Mouse (Mus musculus) MEL (cell line): ENCODE measurements around the gene Mrpl32. TPM values are rescaled to one million over a fixed set of nuclear protein-coding genes. Genes with fewer than 3 reads are reported as not detected.

ENCODE experiments used
- DNase-seq: peaks from one replicate; pipeline ENCODE4 v3.0.0; 2011; ENCODE audit warnings: low read depth, low spot score
- H3K27ac ChIP-seq: 2 replicates; pipeline ENCODE4 v1.5.1; 2012; ENCODE audit warnings: low read depth, mild to moderate bottlenecking, control low read depth, low read length, moderate library complexity; ENCODE audit not compliant: control insufficient read depth
- H3K27me3 ChIP-seq, 2 experiments: fragments of 150-350 bp in 1 of 2; sonication (generic) in 1 of 2; 2 replicates each; pipeline ENCODE4 v1.6.1; 2012; ENCODE audit warnings: low read length in 2 of 2, mild to moderate bottlenecking in 2 of 2, improper control_type of control experiment in 1 of 2, moderate library complexity in 1 of 2; ENCODE audit not compliant: insufficient read depth in 2 of 2, control insufficient read depth in 1 of 2
- H3K36me3 ChIP-seq, 2 experiments: 2 replicates each; pipeline ENCODE4 v1.6.1; 2012 to 2014; ENCODE audit warnings: low read length in 2 of 2, improper control_type of control experiment in 1 of 2, inconsistent platforms in 1 of 2, mild to moderate bottlenecking in 1 of 2; ENCODE audit not compliant: insufficient read depth in 2 of 2, control insufficient read depth in 1 of 2
- H3K4me1 ChIP-seq, 2 experiments: fragments of 150-350 bp in 1 of 2; sonication (generic) in 1 of 2; 2 replicates each; pipeline ENCODE4 v1.6.1; 2012; ENCODE audit warnings: low read length in 2 of 2, improper control_type of control experiment in 1 of 2, mild to moderate bottlenecking in 1 of 2; ENCODE audit not compliant: insufficient read depth in 2 of 2, control insufficient read depth in 1 of 2
- H3K4me3 ChIP-seq, 2 experiments: fragments of 150-350 bp in 1 of 2; sonication (generic) in 1 of 2; 2 replicates each; pipeline ENCODE4 v1.5.1; 2012; ENCODE audit warnings: low read depth in 2 of 2, low read length in 2 of 2, mild to moderate bottlenecking in 2 of 2, moderate library complexity in 2 of 2, control low read depth in 1 of 2, improper control_type of control experiment in 1 of 2; ENCODE audit not compliant: control insufficient read depth in 1 of 2, insufficient read depth in 1 of 2
- H3K79me2 ChIP-seq: 2 replicates; pipeline ENCODE4 v1.6.1; 2012; ENCODE audit warnings: mild to moderate bottlenecking, low read length, moderate library complexity; ENCODE audit not compliant: control insufficient read depth, poor library complexity, insufficient read depth
- H3K9ac ChIP-seq: 2 replicates; pipeline ENCODE4 v1.6.1; 2012; ENCODE audit warnings: low read depth, mild to moderate bottlenecking, control low read depth, low read length, moderate library complexity; ENCODE audit not compliant: control insufficient read depth, poor library complexity, severe bottlenecking
- H3K9me3 ChIP-seq: fragments of 150-350 bp; sonication (generic); replicated peaks from 2 replicates; pipeline ENCODE4 v1.6.1; 2012; ENCODE audit warnings: mild to moderate bottlenecking, low read length, improper control_type of control experiment, moderate library complexity; ENCODE audit not compliant: insufficient read depth
- BHLHE40 ChIP-seq: IDR thresholded peaks from 2 replicates; pipeline ENCODE4 v1.6.1; 2012; ENCODE audit warnings: low read depth, mild to moderate bottlenecking, inconsistent platforms, low read length, improper control_type of control experiment, borderline replicate concordance
- CHD2 ChIP-seq: IDR thresholded peaks from 2 replicates; pipeline ENCODE4 v1.6.1; 2011; ENCODE audit warnings: low read length, improper control_type of control experiment
- CTCF ChIP-seq, 3 experiments: IDR thresholded peaks in 2 of 3; conservative IDR thresholded peaks in 1 of 3; 2 replicates each; pipeline ENCODE4 v1.5.1; 2011 to 2012; ENCODE audit warnings: low read length in 3 of 3, low read depth in 2 of 3, mild to moderate bottlenecking in 2 of 3, improper control_type of control experiment in 1 of 3, inconsistent platforms in 1 of 3, mixed read lengths in 1 of 3, moderate library complexity in 1 of 3; ENCODE audit not compliant: control insufficient read depth in 1 of 3, insufficient read depth in 1 of 3, poor library complexity in 1 of 3, severe bottlenecking in 1 of 3
- E2F4 ChIP-seq: IDR thresholded peaks from 2 replicates; pipeline ENCODE4 v1.6.1; 2011; ENCODE audit warnings: low read depth, low read length, improper control_type of control experiment, borderline replicate concordance
- ETS1 ChIP-seq: IDR thresholded peaks from 2 replicates; pipeline ENCODE4 v1.6.1; 2012; ENCODE audit warnings: low read depth, mild to moderate bottlenecking, inconsistent platforms, low read length, improper control_type of control experiment, moderate library complexity
- KAT2A ChIP-seq: conservative IDR thresholded peaks from 2 replicates; pipeline ENCODE4 v1.6.1; 2012; ENCODE audit warnings: low read depth, low read length, improper control_type of control experiment, inconsistent platforms
- MAFK ChIP-seq: IDR thresholded peaks from 2 replicates; pipeline ENCODE4 v1.6.1; 2011; ENCODE audit warnings: low read depth, mild to moderate bottlenecking, low read length, improper control_type of control experiment, borderline replicate concordance
- MAZ ChIP-seq: IDR thresholded peaks from 2 replicates; pipeline ENCODE4 v1.6.1; 2012; ENCODE audit warnings: low read depth, mild to moderate bottlenecking, inconsistent platforms, low read length, improper control_type of control experiment
- MEF2A ChIP-seq: IDR thresholded peaks from 2 replicates; pipeline ENCODE4 v1.6.1; 2014; ENCODE audit warnings: low read depth, mild to moderate bottlenecking, inconsistent platforms, low read length, improper control_type of control experiment; ENCODE audit not compliant: poor library complexity, insufficient replicate concordance, severe bottlenecking; ENCODE audit errors: extremely low read depth
- MXI1 ChIP-seq: IDR thresholded peaks from 2 replicates; pipeline ENCODE4 v1.6.1; 2011; ENCODE audit warnings: mild to moderate bottlenecking, low read depth, low read length, improper control_type of control experiment
- NELFE ChIP-seq: IDR thresholded peaks from 2 replicates; pipeline ENCODE4 v1.6.1; 2011; ENCODE audit warnings: low read depth, low read length, improper control_type of control experiment
- POLR2AphosphoS5 ChIP-seq: IDR thresholded peaks from 2 replicates; pipeline ENCODE4 v1.6.1; 2012; ENCODE audit warnings: low read depth, borderline replicate concordance, mild to moderate bottlenecking, inconsistent platforms, low read length, moderate library complexity, mixed read lengths
- RAD21 ChIP-seq: IDR thresholded peaks from 2 replicates; pipeline ENCODE4 v1.6.1; 2011; ENCODE audit warnings: mild to moderate bottlenecking, low read depth, low read length, improper control_type of control experiment
- SMC3 ChIP-seq: IDR thresholded peaks from 2 replicates; pipeline ENCODE4 v1.6.1; 2011; ENCODE audit warnings: low read depth, low read length, improper control_type of control experiment
- TAL1 ChIP-seq: IDR thresholded peaks from 2 replicates; pipeline ENCODE4 v1.6.1; 2012; ENCODE audit warnings: mild to moderate bottlenecking, inconsistent platforms, low read length, moderate library complexity, mixed read lengths
- UBTF ChIP-seq: IDR thresholded peaks from 2 replicates; pipeline ENCODE4 v1.6.1; 2012; ENCODE audit warnings: low read depth, mild to moderate bottlenecking, inconsistent platforms, low read length, improper control_type of control experiment, moderate library complexity, borderline replicate concordance; ENCODE audit not compliant: insufficient read depth
- USF1 ChIP-seq: IDR thresholded peaks from 2 replicates; pipeline ENCODE4 v1.6.1; 2014; ENCODE audit warnings: low read depth, mild to moderate bottlenecking, inconsistent platforms, low read length, improper control_type of control experiment, moderate library complexity
- USF2 ChIP-seq, 2 experiments: IDR thresholded peaks; 2 replicates each; pipeline ENCODE4 v1.6.1; 2011 to 2012; ENCODE audit warnings: improper control_type of control experiment in 2 of 2, low read length in 2 of 2, borderline replicate concordance in 1 of 2, inconsistent platforms in 1 of 2, low read depth in 1 of 2, mild to moderate bottlenecking in 1 of 2; ENCODE audit not compliant: insufficient read depth in 1 of 2
- ZC3H11A ChIP-seq: IDR thresholded peaks from 2 replicates; pipeline ENCODE4 v1.6.1; 2012; ENCODE audit warnings: low read depth, mild to moderate bottlenecking, inconsistent platforms, low read length, improper control_type of control experiment
- ZKSCAN1 ChIP-seq: IDR thresholded peaks from 2 replicates; pipeline ENCODE4 v1.6.1; 2012; ENCODE audit warnings: low read depth, mild to moderate bottlenecking, inconsistent platforms, low read length, improper control_type of control experiment, moderate library complexity
- polyA plus RNA-seq, 2 experiments: library from polyadenylated mRNA; stranded (reverse) in 1 of 2; unstranded in 1 of 2; fragments of >175 nt in 1 of 2; fragments of >200 nt in 1 of 2; gene quantifications; 2 replicates each; pipeline versions ENCODE4 v1.2.1 to v1.2.4; 2012; ENCODE audit warnings: low replicate concordance in 2 of 2, low read depth in 1 of 2; ENCODE audit not compliant: insufficient read length in 2 of 2, insufficient read depth in 1 of 2, missing spikeins in 1 of 2
- total RNA-seq: library from RNA; depleted of rRNA; stranded (reverse); fragments of 300-350 nt; gene quantifications from 2 replicates; pipeline ENCODE4 v1.2.3, GENCODE M21; 2012

Mrpl32 gene
- total and polyA plus RNA-seq, 3 experiments: 58.2 to 89.7 TPM; not detected in 1

GRCm38 (mm10) chr13:14629726-14630641 is 17.0 kb upstream of the Mrpl32 start, which contains the start of gene AW209491 (continued):
- no peak for TF ChIP-seq ETS1
- no peak for TF ChIP-seq USF2 (IDR thresholded peaks at IDR 0.05; ENCODE audit: borderline replicate concordance in 1 of 2, insufficient read depth in 1 of 2, low read depth in 1 of 2, low read length in 2 of 2)
- no peak; the same call in 1 of the 2 replicates for TF ChIP-seq MAZ
- no peak; the same call in 1 of the 2 replicates for TF ChIP-seq KAT2A
- TF ChIP-seq TAL1: no peak
- TF ChIP-seq SMC3: no peak
- TF ChIP-seq E2F4: no peak
- no peak for TF ChIP-seq BHLHE40
- 0 out of 2 replicates have a peak, but pooled peaks have one; percentile 74 for TF ChIP-seq POLR2AphosphoS5
- no peak for TF ChIP-seq ZKSCAN1
- no peak for TF ChIP-seq USF1

GRCm38 (mm10) chr13:14618724-14619123 is 5.8 kb upstream of the Mrpl32 start:
- TF ChIP-seq CHD2 (no peak), ZC3H11A (no peak; the same call in 1 of the 2 replicates), MAFK (no peak), RAD21 (peak; percentile 60), NELFE (no peak), MXI1 (no peak), MEF2A (no peak), UBTF (no peak), CTCF (IDR thresholded peaks at IDR 0.05 in 2 of 3, conservative IDR thresholded peaks at IDR 0.05 in 1 of 3; ENCODE audit: control insufficient read depth in 1 of 3, insufficient read depth in 1 of 3, low read depth in 2 of 3, low read length in 3 of 3, poor library complexity in 1 of 3, severe bottlenecking in 1 of 3) (peak; percentile 63 to 94 (median 75)), SMC3 (peak; percentile 45), E2F4 (no peak)
- peaks cover 13 to 37% of the 10 kb centered on the region in 2 experiments for H3K36me3 ChIP-seq
- DNase-seq: peak; percentile 75

More at GRCm38 (mm10) chr13:14618724-14619123, 5.8 kb upstream of the Mrpl32 start:
- no peak overlapping the region for H3K27ac ChIP-seq
- H3K9me3 ChIP-seq: no peaks in the 10 kb centered on the region
- H3K4me1 ChIP-seq: no peaks in the 10 kb centered on the region; a peak in 2 of 4 replicates
- H3K79me2 ChIP-seq: peaks cover 16% of the 10 kb centered on the region
- H3K27me3 ChIP-seq: no peaks in the 10 kb centered on the region
- no peak overlapping the region for H3K4me3 ChIP-seq
- H3K9ac ChIP-seq: no peak overlapping the region
